ENCODE assay signal across 8 mouse cellular contexts in genomic region chr17:29330671-29331410, GRCm38 (mm10). TPM values are rescaled to one million over a fixed set of nuclear protein-coding genes. Genes with fewer than 3 reads are reported as not detected.
DNase-seq lines count a peak whose midpoint lies in the region; ATAC-seq and TF ChIP-seq lines count a peak whose summit lies in the region.

No protein-coding gene starts in this region.

- TF ChIP-seq CTCF in liver, postnatal 0 days (IDR thresholded peaks at IDR 0.05; ENCODE audit: low read depth): no peak

- ATAC-seq in liver, postnatal 0 days: peak; percentile 63; the same call in 1 of the 2 replicates
- no peak for ATAC-seq in heart, embryonic 14.5 days (ENCODE audit: insufficient number of reproducible peaks, insufficient read depth, low FRiP score, low read depth)
- no peak for ATAC-seq in midbrain, embryonic 11.5 days (ENCODE audit: low FRiP score)
- no peak for ATAC-seq in intestine, embryonic 15.5 days

- WGBS in liver, postnatal 0 days (ENCODE audit: insufficient replicate concordance): 54% methylated on average over 5 of the region's 5 CpGs
- 6% methylated on average over 5 of the region's 5 CpGs for WGBS in heart, embryonic 14.5 days
- 22% methylated on average over 5 of the region's 5 CpGs for WGBS in midbrain, embryonic 11.5 days
- WGBS in intestine, embryonic 15.5 days: 40% methylated on average over 5 of the region's 5 CpGs

- H3K4me1 ChIP-seq in liver, postnatal 0 days (ENCODE audit: insufficient read depth): no peaks in the 10 kb centered on the region
- peaks cover 23 to 33% of the 10 kb centered on the region in 2 experiments for H3K4me1 ChIP-seq in heart, embryonic 14.5 days (ENCODE audit: control insufficient read depth in 2 of 2, insufficient read depth in 2 of 2, low read length in 2 of 2)
- peaks cover 24% of the 10 kb centered on the region for H3K4me1 ChIP-seq in midbrain, embryonic 11.5 days (ENCODE audit: control insufficient read depth, insufficient read depth, low read length)
- H3K4me1 ChIP-seq in intestine, embryonic 15.5 days (replicated peaks): peaks cover 7% of the 10 kb centered on the region; the same call in 1 of the 2 replicates

- TF ChIP-seq EP300 in liver, postnatal 0 days (IDR thresholded peaks at IDR 0.05; ENCODE audit: low read depth): peak; percentile 17; the same call in 1 of the 2 replicates

- 0 out of 2 replicates have a peak, but pooled peaks cover 6% of the 10 kb centered on the region for H3K27me3 ChIP-seq in liver, postnatal 0 days (ENCODE audit: insufficient read depth, low read length)
- peaks cover 18% of the 10 kb centered on the region for H3K27me3 ChIP-seq in heart, embryonic 14.5 days (ENCODE audit: control insufficient read depth, insufficient read depth, low read length)
- H3K27me3 ChIP-seq in midbrain, embryonic 11.5 days (ENCODE audit: control insufficient read depth, insufficient read depth, low read length): peaks cover 2% of the 10 kb centered on the region; the same call in 1 of the 2 replicates
- peaks cover 8% of the 10 kb centered on the region for H3K27me3 ChIP-seq in intestine, embryonic 15.5 days (replicated peaks)

- no peaks in the 10 kb centered on the region for H3K9me3 ChIP-seq in liver, postnatal 0 days (ENCODE audit: low read length)
- H3K9me3 ChIP-seq in heart, embryonic 14.5 days (ENCODE audit: control insufficient read depth, low read length): no peaks in the 10 kb centered on the region
- no peaks in the 10 kb centered on the region for H3K9me3 ChIP-seq in midbrain, embryonic 11.5 days (ENCODE audit: control insufficient read depth, low read length)
- no peaks in the 10 kb centered on the region for H3K9me3 ChIP-seq in intestine, embryonic 15.5 days

- H3K27ac ChIP-seq in liver, postnatal 0 days (ENCODE audit: low read depth): no peak overlapping the region
- H3K27ac ChIP-seq in heart, embryonic 14.5 days (replicated peaks in 1 of 2; ENCODE audit: control insufficient read depth in 1 of 2, insufficient read depth in 1 of 2, low read depth in 2 of 2, low read length in 2 of 2): peak overlapping the region; percentile 66 to 78
- H3K27ac ChIP-seq in midbrain, embryonic 11.5 days (ENCODE audit: low read depth, low read length): peak overlapping the region; percentile 7; the same call in 1 of the 2 replicates
- H3K27ac ChIP-seq in intestine, embryonic 15.5 days: no peak overlapping the region; the same call in 1 of the 2 replicates

- no peak overlapping the region for H3K9ac ChIP-seq in liver, postnatal 0 days (replicated peaks)
- H3K9ac ChIP-seq in heart, embryonic 14.5 days (ENCODE audit: low read length): no peak overlapping the region
- no peak overlapping the region for H3K9ac ChIP-seq in midbrain, embryonic 11.5 days (ENCODE audit: low read length)
- H3K9ac ChIP-seq in intestine, embryonic 15.5 days: no peak overlapping the region

- H3K36me3 ChIP-seq in liver, postnatal 0 days (replicated peaks; ENCODE audit: insufficient read depth, low read length): peaks cover 36% of the 10 kb centered on the region
- H3K36me3 ChIP-seq in heart, embryonic 14.5 days (ENCODE audit: control insufficient read depth, insufficient read depth, low read length): peaks cover 53% of the 10 kb centered on the region
- H3K36me3 ChIP-seq in midbrain, embryonic 11.5 days (ENCODE audit: control insufficient read depth, insufficient read depth, low read length): peaks cover 22% of the 10 kb centered on the region
- H3K36me3 ChIP-seq in intestine, embryonic 15.5 days: peaks cover 29% of the 10 kb centered on the region

- DNase-seq in liver, postnatal 0 days: no peak
- no peak for DNase-seq in liver
- peak; percentile 85 for DNase-seq in cerebellum, adult 9-11 months
- DNase-seq in midbrain, embryonic 11.5 days (ENCODE audit: low spot score, missing footprints): no peak
- DNase-seq in spleen, postnatal 36 days (ENCODE audit: low spot score in 2 of 2): no peak
- no peak for DNase-seq in layer of hippocampus, postnatal 10 days (ENCODE audit: low spot score in 2 of 2)

- no peak overlapping the region for H3K4me3 ChIP-seq in liver, postnatal 0 days (ENCODE audit: low read depth, low read length)
- H3K4me3 ChIP-seq in heart, embryonic 14.5 days (ENCODE audit: control insufficient read depth in 1 of 2, insufficient read depth in 1 of 2, low read depth in 1 of 2, low read length in 2 of 2): no peak overlapping the region
- H3K4me3 ChIP-seq in midbrain, embryonic 11.5 days (ENCODE audit: low read depth, low read length): no peak overlapping the region
- no peak overlapping the region for H3K4me3 ChIP-seq in intestine, embryonic 15.5 days (replicated peaks)

- H3K4me2 ChIP-seq in liver, postnatal 0 days (ENCODE audit: low read depth, low read length): no peak overlapping the region
- H3K4me2 ChIP-seq in heart, embryonic 14.5 days (ENCODE audit: low read length): no peak overlapping the region
- H3K4me2 ChIP-seq in midbrain, embryonic 11.5 days: no peak overlapping the region
- H3K4me2 ChIP-seq in intestine, embryonic 15.5 days (replicated peaks): no peak overlapping the region

RNA-seq across cellular contexts. Expression of gene Pi16, which starts 13.4 kb away (rescaled TPM):
- polyA plus RNA-seq in liver, postnatal 0 days (2015; fragmentation: Nextera tagmentation; extraction: Ambion mirVana): 2.1 and 2.2 TPM in 2 replicates
- polyA plus RNA-seq in heart, embryonic 14.5 days (2014; fragmentation: Nextera tagmentation; extraction: Ambion mirVana): 0.77 and 1.1 TPM in 2 replicates
- 0.56 and 0.57 TPM in 2 replicates for polyA plus RNA-seq in midbrain, embryonic 11.5 days (2014; fragmentation: Nextera tagmentation; extraction: Ambion mirVana)
- polyA plus RNA-seq in intestine, embryonic 15.5 days (2015; fragmentation: Nextera tagmentation; extraction: Ambion mirVana): 0.72 and 0.98 TPM in 2 replicates
- 1 to 10 TPM; 1.7 to 2.1 TPM for total RNA-seq in layer of hippocampus, postnatal 10 days (2021)

RNA-seq across cellular contexts. Expression of gene Mtch1, which starts 16.9 kb away (rescaled TPM):
- 49.0 and 57.5 TPM in 2 replicates for polyA plus RNA-seq in liver, postnatal 0 days (2015; fragmentation: Nextera tagmentation; extraction: Ambion mirVana)
- polyA plus RNA-seq in heart, embryonic 14.5 days (2014; fragmentation: Nextera tagmentation; extraction: Ambion mirVana): 342 and 368 TPM in 2 replicates
- 348 and 375 TPM in 2 replicates for polyA plus RNA-seq in midbrain, embryonic 11.5 days (2014; fragmentation: Nextera tagmentation; extraction: Ambion mirVana)
- polyA plus RNA-seq in intestine, embryonic 15.5 days (2015; fragmentation: Nextera tagmentation; extraction: Ambion mirVana): 235 and 275 TPM in 2 replicates
- 100 to 1,000 TPM; 505 to 511 TPM for total RNA-seq in layer of hippocampus, postnatal 10 days (2021)

RNA-seq across cellular contexts. Expression of gene Fgd2, which starts 29.9 kb away (rescaled TPM):
- 6.3 and 8.9 TPM in 2 replicates for polyA plus RNA-seq in liver, postnatal 0 days (2015; fragmentation: Nextera tagmentation; extraction: Ambion mirVana)
- polyA plus RNA-seq in heart, embryonic 14.5 days (2014; fragmentation: Nextera tagmentation; extraction: Ambion mirVana): 2.4 and 2.8 TPM in 2 replicates
- polyA plus RNA-seq in midbrain, embryonic 11.5 days (2014; fragmentation: Nextera tagmentation; extraction: Ambion mirVana): 2.2 and 2.4 TPM in 2 replicates
- 10.5 and 12.3 TPM in 2 replicates for polyA plus RNA-seq in intestine, embryonic 15.5 days (2015; fragmentation: Nextera tagmentation; extraction: Ambion mirVana)
- total RNA-seq in layer of hippocampus, postnatal 10 days (2021): 10 to 100 TPM in 1 of 2 experiments, 1 to 10 TPM in 1; 7.8 to 13.0 TPM

Comparison
In these comparisons a context has a peak if more than half of its experiments do, and no peak if none do; other contexts are left out.
1. H3K27ac ChIP-seq: peak in heart, embryonic 14.5 days (2 of 2) and midbrain, embryonic 11.5 days (single experiment); none in liver, postnatal 0 days (single experiment) and intestine, embryonic 15.5 days (single experiment).